Mouse (Mus musculus): ENCODE results near the gene Pard3b. TPM values are rescaled to one million over a fixed set of nuclear protein-coding genes. Genes with fewer than 3 reads are reported as not detected.

Pard3b gene
- total and polyA plus RNA-seq, 3 experiments = 0.30 to 0.75 (median 0.63) TPM

DNA sequence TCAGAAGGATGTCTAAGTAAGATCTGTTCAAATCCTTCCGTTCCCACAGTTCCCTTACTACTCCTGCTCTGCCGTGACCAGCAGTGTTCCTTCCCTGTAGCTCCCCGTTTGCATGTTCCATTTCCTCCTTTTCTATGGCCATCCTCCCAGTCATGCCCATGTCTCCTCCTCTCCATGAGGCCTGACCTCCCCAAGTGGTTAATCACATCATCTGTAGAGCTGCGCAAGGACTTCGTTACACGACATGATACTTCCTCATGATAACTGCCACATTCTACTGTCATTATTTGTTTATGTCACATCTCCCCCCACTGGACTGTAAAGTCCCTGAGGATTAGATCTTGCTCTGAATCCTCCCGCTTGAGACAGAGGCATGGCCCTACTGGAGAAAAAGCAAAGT lies 882.7 kb downstream of the Pard3b start:
- no peaks in the 10 kb centered on the region for H3K27me3 ChIP-seq (replicated peaks)
- H3K4me3 ChIP-seq (replicated peaks in 1 of 3; ENCODE audit: low read depth in 2 of 3, low read length in 2 of 3, poor library complexity in 1 of 3) = no peak overlapping the region
- no peaks in the 10 kb centered on the region for H3K36me3 ChIP-seq (replicated peaks in 1 of 2; ENCODE audit: control insufficient read depth in 1 of 2, insufficient read depth in 1 of 2, low read length in 1 of 2)
- in situ Hi-C loops (cut with MboI; ENCODE audit: low pct_ligation_motif_present, low pct_unique_long_range_greater_than_20kb, low sequenced_read_pairs) (no loop called here), dilution Hi-C loops (cut with MboI; ENCODE audit: extremely low pct_ligation_motif_present, extremely low pct_unique_long_range_greater_than_20kb, low sequenced_read_pairs) (no loop called here)
- no peak overlapping the region for H3K9ac ChIP-seq (ENCODE audit: insufficient read depth, low read depth)
- H3K4me1 ChIP-seq (ENCODE audit: control insufficient read depth in 1 of 2, insufficient read depth in 2 of 2) = peaks cover 0 to 7% of the 10 kb centered on the region in 2 experiments; a peak in 1 of 4 replicates
- no peak overlapping the region for H3K4me2 ChIP-seq (ENCODE audit: insufficient read depth, low read depth, poor library complexity, severe bottlenecking)
- TF ChIP-seq MYC (IDR thresholded peaks at IDR 0.05; ENCODE audit: low read depth, low read length) (no peak), CTCF (conservative IDR thresholded peaks at IDR 0.05 in 1 of 2, IDR thresholded peaks at IDR 0.05 in 1 of 2; ENCODE audit: low read depth in 2 of 2, low read length in 2 of 2) (no peak), CHD2 (IDR thresholded peaks at IDR 0.05; ENCODE audit: low read length) (no peak), RCOR1 (conservative IDR thresholded peaks at IDR 0.05; ENCODE audit: low read depth, low read length) (no peak)
- no peaks in the 10 kb centered on the region for H3K9me3 ChIP-seq (replicated peaks; ENCODE audit: low read length)
- H3K79me2 ChIP-seq (replicated peaks; ENCODE audit: control insufficient read depth, extremely low read depth, insufficient read depth, poor library complexity, severe bottlenecking) = no peaks in the 10 kb centered on the region
- no peak for DNase-seq (ENCODE audit: extremely low read depth)
- H3K27ac ChIP-seq (ENCODE audit: insufficient read depth, low read depth) = no peak overlapping the region

GRCm38 (mm10) chr1:62522761-62523160 lies 884.1 kb downstream of the Pard3b start:
- no peaks in the 10 kb centered on the region for H3K36me3 ChIP-seq (replicated peaks in 1 of 2; ENCODE audit: control insufficient read depth in 1 of 2, insufficient read depth in 1 of 2, low read length in 1 of 2)
- dilution Hi-C loops (cut with MboI; ENCODE audit: extremely low pct_ligation_motif_present, extremely low pct_unique_long_range_greater_than_20kb, low sequenced_read_pairs) (no loop called here), in situ Hi-C loops (cut with MboI; ENCODE audit: low pct_ligation_motif_present, low pct_unique_long_range_greater_than_20kb, low sequenced_read_pairs) (no loop called here)
- peaks cover 0 to 7% of the 10 kb centered on the region in 2 experiments; a peak in 1 of 4 replicates for H3K4me1 ChIP-seq (ENCODE audit: control insufficient read depth in 1 of 2, insufficient read depth in 2 of 2)
- no peaks in the 10 kb centered on the region for H3K27me3 ChIP-seq (replicated peaks)
- DNase-seq (ENCODE audit: extremely low read depth) = no peak
- TF ChIP-seq SMC3 (IDR thresholded peaks at IDR 0.05; ENCODE audit: low read depth, low read length) (no peak), CHD2 (IDR thresholded peaks at IDR 0.05; ENCODE audit: low read length) (no peak)
- no peak overlapping the region for H3K4me2 ChIP-seq (ENCODE audit: insufficient read depth, low read depth, poor library complexity, severe bottlenecking)
- no peaks in the 10 kb centered on the region for H3K9me3 ChIP-seq (replicated peaks; ENCODE audit: low read length)
- H3K79me2 ChIP-seq (replicated peaks; ENCODE audit: control insufficient read depth, extremely low read depth, insufficient read depth, poor library complexity, severe bottlenecking) = no peaks in the 10 kb centered on the region
- H3K4me3 ChIP-seq (replicated peaks in 1 of 3; ENCODE audit: low read depth in 2 of 3, low read length in 2 of 3, poor library complexity in 1 of 3) = no peak overlapping the region
- no peak overlapping the region for H3K9ac ChIP-seq (ENCODE audit: insufficient read depth, low read depth)
- no peak overlapping the region for H3K27ac ChIP-seq (ENCODE audit: insufficient read depth, low read depth)

GRCm38 (mm10) chr1:62527788-62528187 lies 889.2 kb downstream of the Pard3b start:
- DNase-seq (ENCODE audit: extremely low read depth) = no peak
- TF ChIP-seq KAT2A (IDR thresholded peaks at IDR 0.05; ENCODE audit: insufficient replicate concordance, low read length) (no peak), RAD21 (IDR thresholded peaks at IDR 0.05; ENCODE audit: low read depth, low read length) (no peak), ZC3H11A (IDR thresholded peaks at IDR 0.05; ENCODE audit: low read depth, low read length) (no peak), TCF12 (IDR thresholded peaks at IDR 0.05; ENCODE audit: low read depth, low read length) (no peak), ETS1 (conservative IDR thresholded peaks at IDR 0.05; ENCODE audit: low read depth, low read length) (no peak), MEF2A (IDR thresholded peaks at IDR 0.05; ENCODE audit: borderline replicate concordance, low read depth, low read length) (no peak), TBP (conservative IDR thresholded peaks at IDR 0.05; ENCODE audit: low read depth, low read length) (no peak), CHD2 (IDR thresholded peaks at IDR 0.05; ENCODE audit: low read length) (no peak), E2F4 (IDR thresholded peaks at IDR 0.05; ENCODE audit: insufficient replicate concordance, low read depth, low read length) (no peak), MAX (IDR thresholded peaks at IDR 0.05; ENCODE audit: low read length) (no peak), PAX5 (IDR thresholded peaks at IDR 0.05; ENCODE audit: low read length) (no peak), GABPA (IDR thresholded peaks at IDR 0.05; ENCODE audit: insufficient replicate concordance, low read depth, low read length) (no peak), CHD1 (IDR thresholded peaks at IDR 0.05; ENCODE audit: low read depth, low read length) (no peak), USF1 (IDR thresholded peaks at IDR 0.05; ENCODE audit: low read depth, low read length) (no peak), JUND (conservative IDR thresholded peaks at IDR 0.05; ENCODE audit: low read depth, low read length) (no peak), BHLHE40 (IDR thresholded peaks at IDR 0.05; ENCODE audit: low read depth, low read length) (no peak), ZNF384 (IDR thresholded peaks at IDR 0.05; ENCODE audit: low read depth, low read length) (no peak), MAZ (IDR thresholded peaks at IDR 0.05; ENCODE audit: low read depth, low read length) (no peak), JUN (IDR thresholded peaks at IDR 0.05; ENCODE audit: insufficient read depth, low read depth, low read length) (no peak), RCOR1 (conservative IDR thresholded peaks at IDR 0.05; ENCODE audit: low read depth, low read length) (no peak)
- Histone ChIP-seq H3K27ac (ENCODE audit: insufficient read depth, low read depth) (no peak overlapping the region), H3K9ac (ENCODE audit: insufficient read depth, low read depth) (no peak overlapping the region), H3K27me3 (replicated peaks) (no peaks in the 10 kb centered on the region), H3K79me2 (replicated peaks; ENCODE audit: control insufficient read depth, extremely low read depth, insufficient read depth, poor library complexity, severe bottlenecking) (no peaks in the 10 kb centered on the region), H3K4me2 (ENCODE audit: insufficient read depth, low read depth, poor library complexity, severe bottlenecking) (no peak overlapping the region), H3K4me1 (ENCODE audit: control insufficient read depth in 1 of 2, insufficient read depth in 2 of 2) (peaks cover 0 to 2% of the 10 kb centered on the region in 2 experiments; a peak in 1 of 4 replicates), H3K36me3 (replicated peaks in 1 of 2; ENCODE audit: control insufficient read depth in 1 of 2, insufficient read depth in 1 of 2, low read length in 1 of 2) (no peaks in the 10 kb centered on the region), H3K4me3 (replicated peaks in 1 of 3; ENCODE audit: low read depth in 2 of 3, low read length in 2 of 3, poor library complexity in 1 of 3) (no peak overlapping the region), H3K9me3 (replicated peaks; ENCODE audit: low read length) (no peaks in the 10 kb centered on the region)
- in situ Hi-C loops (cut with MboI; ENCODE audit: low pct_ligation_motif_present, low pct_unique_long_range_greater_than_20kb, low sequenced_read_pairs) = no loop called here
- dilution Hi-C loops (cut with MboI; ENCODE audit: extremely low pct_ligation_motif_present, extremely low pct_unique_long_range_greater_than_20kb, low sequenced_read_pairs) = no loop called here
